Mouse (Mus musculus): ENCODE results near the gene Slc35c2.

DNA sequence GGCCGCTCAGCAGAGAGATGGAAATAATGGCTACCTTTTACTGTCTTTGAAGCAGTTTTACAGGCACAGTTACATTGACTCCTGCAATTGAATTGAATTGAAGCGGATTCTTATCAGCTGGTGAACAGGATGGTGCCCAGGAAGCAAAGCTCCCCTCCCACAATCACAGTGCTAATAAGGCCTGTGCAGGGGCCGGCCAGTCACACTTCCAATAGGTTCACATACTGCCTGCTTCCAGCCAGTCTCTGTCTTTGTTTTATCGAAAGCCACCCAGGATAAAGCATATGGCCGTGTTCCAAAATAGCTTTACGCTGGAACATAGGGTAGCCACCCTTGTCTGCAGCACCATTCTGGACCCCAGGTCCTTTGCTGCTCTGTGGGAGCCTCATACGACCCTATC is 39.7 kb upstream of the Slc35c2 start:
- TF ChIP-seq POLR2A (IDR thresholded peaks at IDR 0.05; ENCODE audit: control insufficient read depth, low read depth, low read length): no peak
- TF ChIP-seq CTCF (IDR thresholded peaks at IDR 0.05; ENCODE audit: control insufficient read depth, insufficient read depth, insufficient replicate concordance, low read depth, low read length): no peak
